Mouse (Mus musculus): ENCODE data around the gene Meox1.

DNA sequence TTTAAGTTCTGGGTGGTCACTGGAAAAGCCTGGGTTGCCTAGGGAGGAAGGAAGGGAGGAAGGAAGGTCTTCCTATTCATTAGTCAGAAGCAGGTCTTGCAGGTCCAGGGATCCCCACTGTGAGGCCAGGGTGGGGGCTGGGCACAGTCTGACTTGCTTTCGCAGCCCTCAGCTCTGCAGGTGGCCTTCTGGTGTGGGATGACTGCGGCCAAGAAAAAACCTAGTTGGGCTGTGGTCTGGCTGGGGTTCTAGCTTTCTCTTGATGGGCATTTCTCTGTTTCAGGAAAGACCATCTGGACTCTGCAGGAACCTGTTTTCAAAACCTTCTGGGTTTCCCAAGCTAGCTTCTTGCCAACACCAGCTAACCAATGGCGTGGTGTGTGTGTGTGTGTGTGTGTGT lies 48.9 kb upstream of the Meox1 start:
- TF ChIP-seq CTCF (IDR thresholded peaks at IDR 0.05; ENCODE audit: low read depth, low read length) (no peak), GATA2 (IDR thresholded peaks at IDR 0.05; ENCODE audit: borderline replicate concordance, low read depth, low read length) (no peak), TAL1 (conservative IDR thresholded peaks at IDR 0.05; ENCODE audit: low read depth, low read length) (no peak)
